Mouse (Mus musculus): ENCODE measurements at regions not wholly inside any gene's neighbourhood (a gene's known extent, or its start where the extent isn't known, plus 50 kb on each side); places are given as distances from the start of the nearest gene placed in this dataset.

DNA sequence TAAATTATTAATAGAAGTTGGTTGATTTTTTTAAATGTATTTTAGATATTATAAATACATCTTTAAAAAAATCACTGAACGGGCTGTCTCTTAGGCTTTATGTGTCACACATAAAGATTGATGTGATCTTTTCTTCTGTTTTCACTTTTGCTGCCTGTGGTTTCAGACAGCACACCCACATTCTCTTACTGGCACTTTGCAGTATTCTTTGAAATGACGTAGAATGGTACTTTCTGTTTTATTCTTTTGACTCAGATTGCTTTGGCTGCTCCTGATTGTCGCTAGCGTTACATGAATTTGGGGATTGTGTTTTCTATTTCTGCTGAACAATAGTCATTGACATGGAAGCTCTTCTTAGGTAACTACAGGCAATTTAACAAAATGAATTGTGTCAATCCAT lies 415.4 kb upstream of the Rag2 start:
- DNase-seq: no peak

DNA sequence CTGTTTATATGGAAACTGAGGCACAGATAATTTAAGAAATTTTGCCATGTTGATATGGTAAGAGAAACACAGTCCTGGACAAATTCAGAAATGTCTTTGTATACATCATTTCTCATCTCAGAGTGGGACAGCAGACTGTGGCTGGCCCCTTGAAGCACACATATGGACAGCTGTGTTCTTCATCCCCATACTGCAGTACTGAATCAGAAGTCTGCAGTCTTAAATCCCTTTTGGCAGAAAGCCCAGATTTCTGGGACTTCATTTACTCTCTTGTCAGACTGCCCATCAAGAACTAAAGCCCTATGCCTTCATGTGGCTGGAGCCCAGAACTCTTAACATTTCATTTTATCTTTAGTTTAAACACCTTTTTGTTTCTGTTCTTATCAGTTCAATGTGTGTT lies 403.8 kb upstream of the Rag2 start:
- no peak for DNase-seq

DNA sequence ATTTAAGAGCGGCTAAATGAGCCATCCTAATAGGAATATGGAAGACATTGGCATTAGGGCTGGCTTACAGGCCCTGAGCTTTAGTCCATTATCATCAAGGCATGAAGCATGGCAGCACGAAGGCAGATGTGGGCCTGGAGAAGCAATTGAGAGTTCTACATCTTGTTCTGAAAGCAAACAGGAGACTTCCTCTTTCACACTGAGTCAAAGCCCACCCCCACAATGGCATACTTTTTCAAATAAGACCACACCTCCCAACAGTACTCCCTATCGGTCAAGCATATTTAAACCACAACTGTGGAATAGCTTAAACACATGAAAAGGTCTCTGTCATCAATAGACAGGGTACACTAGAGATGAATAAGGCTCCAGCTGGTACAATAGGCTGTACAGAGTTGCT lies 381.5 kb upstream of the Rag2 start:
- no peak for DNase-seq

DNA sequence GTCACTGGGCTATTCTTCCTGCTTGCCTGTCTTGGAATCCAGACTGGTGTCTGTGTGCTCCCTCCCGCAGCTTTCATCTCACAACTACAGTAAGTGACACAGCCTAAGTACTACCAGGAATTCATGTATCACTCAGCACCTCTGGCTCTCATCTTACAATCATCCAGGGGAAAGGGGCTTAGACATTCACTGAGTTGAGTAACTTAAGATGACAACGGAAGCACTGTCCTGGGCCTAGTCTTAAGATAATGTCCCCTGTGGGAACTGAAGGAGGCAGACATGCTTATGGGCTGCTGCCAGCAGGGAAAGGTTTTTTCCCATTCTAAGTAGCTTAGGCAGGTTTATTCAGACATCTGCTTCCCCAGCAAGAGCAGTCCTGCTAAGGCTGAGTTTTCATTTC lies 377.4 kb upstream of the Rag2 start:
- no peak for DNase-seq

DNA sequence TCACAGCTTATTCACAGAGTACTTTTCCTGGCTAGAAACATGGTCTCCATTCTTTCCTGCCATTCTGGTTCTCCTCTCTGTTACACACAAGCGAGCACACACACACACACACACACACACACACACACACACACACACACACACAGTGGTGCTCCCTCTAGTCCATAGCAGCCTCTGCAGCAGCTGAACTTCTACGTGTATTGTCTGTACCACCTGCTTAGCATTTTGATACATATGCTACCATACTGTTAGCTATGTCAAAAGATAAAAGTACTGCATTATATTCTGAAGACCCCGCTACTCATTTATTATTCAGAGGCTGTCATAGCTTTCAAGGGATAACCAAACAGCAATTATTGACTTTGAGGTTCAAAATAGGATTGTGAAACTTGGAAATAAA lies 372.3 kb upstream of the Rag2 start:
- DNase-seq: no peak

DNA sequence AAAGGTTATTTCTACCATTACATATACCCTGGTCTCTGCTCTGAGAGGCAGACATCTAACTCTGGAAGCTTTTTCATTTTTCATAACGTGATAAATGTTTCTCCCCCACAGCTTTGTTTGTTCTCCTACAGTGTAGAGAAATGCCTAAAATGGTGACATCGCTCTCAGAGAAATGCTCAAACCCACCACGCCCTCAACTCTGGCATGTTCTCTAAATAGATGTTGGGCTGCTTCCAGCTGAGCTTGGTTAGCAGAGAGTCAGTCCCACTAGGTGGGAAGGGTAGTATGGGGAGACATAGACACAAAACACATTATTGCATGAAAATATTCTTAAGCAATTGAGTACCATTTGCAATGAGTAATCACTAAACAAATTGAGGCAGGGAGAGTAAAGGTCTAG lies 368.1 kb upstream of the Rag2 start:
- no peak for DNase-seq

DNA sequence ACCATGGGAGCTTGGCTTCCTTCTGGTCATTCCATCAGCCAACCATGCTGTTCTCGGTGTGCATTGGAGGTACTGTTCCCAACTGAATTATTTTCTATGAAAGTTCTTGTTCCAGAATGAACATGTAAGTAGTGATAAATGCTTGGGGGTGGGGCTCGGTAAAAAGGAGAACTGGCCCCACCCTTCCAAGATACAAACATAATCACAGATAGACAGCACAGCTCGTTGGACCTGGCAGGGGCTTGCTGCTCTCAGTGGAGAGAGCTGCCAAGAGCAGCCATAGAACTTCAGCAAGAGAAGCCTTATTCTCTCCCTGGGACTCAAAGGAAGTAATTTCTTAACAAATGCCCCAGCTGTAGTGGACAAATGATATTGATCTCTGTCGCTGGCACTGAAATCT lies 360.6 kb upstream of the Rag2 start:
- no peak for DNase-seq

DNA sequence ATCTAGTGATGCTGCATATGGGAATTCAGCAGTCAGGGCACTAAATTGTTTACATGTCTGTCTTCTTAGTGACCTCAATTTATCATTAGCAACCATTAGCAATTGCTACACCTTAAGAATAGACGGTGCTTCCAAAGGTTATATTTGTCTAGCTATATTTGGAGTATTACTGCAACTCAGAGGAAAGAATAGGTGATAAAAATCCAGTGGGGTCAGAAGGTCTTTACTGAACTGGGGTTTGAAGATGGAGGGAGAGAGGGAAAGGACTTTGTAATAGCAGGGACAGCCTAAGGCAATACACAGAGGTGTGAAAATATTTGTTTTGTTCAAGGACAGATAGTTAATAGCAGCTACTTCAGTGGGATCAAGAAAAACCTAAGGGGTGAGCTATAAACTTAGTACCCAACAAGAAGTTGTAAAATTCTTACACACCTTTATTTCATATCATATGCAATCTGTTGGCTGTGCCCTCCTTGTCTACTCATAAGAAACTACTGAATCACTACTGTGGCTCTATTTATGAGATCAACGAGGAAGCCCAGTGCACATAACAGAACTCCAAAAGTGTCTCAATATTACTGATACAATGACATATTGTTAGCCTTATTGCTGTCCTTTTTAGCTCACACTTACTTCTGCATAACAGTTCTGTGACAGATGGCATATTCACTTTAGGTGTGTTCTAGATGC lies 357.7 kb upstream of the Rag2 start:
- no peak for DNase-seq

DNA sequence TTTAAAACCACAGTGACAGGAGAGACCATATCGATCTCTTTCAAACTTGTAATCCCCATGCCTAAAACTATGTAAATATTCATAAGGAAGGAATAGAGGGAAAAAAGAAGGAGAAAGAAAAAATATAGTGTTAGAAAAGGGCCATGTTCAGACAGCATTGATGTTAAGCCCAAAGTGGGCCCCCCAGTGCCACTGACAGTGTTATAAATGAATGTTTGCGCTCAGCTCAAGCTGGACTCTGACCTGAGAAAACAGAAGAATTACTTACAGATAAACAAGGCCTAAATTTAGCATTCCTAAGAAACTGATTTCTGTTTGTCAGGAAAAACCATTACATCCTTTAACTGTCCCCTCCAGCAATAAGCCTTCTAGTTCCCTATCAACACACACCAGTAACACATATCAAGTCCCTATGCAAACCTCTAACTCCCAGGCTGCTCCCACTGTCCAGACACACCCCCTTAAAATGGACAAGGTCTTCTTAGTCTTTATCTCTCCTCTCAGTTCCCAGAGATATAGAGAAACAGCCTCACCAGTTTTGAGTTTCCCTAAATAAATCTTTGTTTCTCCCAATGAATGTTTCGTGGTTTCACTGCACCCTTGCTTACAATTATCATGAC lies 350.4 kb upstream of the Rag2 start:
- DNase-seq: no peak

DNA sequence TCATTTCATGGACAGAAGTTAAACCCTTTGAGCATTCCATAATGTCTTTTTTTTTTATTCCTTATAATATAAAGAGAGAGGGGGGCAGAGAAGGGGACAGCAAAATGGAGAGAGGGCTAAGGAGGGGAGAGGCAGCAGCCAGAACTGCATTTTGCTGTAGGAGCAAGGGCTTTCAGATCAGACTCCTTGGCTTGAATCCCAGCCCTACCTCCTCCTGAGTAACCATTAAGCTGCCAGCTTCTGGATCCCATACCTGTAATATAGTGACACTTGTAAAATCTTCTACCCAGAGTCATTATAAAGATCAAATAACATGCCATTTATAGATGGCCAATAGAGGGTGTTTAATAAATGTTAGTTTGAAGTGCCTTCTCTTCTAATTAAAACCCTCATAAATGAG lies 339.6 kb upstream of the Rag2 start:
- no peak for DNase-seq

DNA sequence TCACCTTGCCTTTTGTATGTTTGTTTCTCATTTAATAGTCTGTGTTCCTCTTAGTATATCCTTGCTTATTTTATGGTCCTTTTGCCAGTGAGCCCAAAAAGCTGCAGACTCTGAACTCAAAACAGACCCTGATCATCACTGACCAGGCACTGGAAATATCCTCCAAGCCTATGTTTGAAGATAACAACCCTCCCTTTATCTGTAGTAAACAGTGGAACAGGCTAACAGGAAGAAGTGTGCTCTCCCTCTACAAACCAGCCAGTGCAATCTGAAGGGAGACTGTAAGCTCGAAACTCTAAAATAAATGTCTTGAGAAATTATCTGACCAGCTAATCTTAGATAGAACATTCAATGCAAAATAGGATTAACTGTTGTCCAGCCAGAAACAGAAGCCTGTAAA lies 336.4 kb upstream of the Rag2 start:
- no peak for DNase-seq

DNA sequence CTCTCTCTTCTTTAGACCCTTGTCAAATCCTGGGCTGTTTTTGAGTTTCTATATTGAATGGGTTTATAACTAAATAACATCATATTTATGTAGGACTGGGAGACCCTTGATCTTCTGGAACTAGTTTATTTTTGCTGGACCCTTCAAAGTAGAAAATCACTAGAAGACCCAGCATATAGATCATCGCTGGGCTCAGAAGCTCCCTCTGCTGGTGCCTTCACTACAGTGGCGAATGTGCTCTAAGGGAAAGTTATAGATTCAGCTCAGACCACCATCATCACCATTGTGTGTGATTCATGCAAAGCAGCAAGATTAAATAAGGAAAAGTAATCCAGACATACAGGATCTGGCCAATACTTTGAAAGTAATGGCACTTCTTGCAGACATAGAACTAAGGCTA lies 335.4 kb upstream of the Rag2 start:
- no peak for DNase-seq

DNA sequence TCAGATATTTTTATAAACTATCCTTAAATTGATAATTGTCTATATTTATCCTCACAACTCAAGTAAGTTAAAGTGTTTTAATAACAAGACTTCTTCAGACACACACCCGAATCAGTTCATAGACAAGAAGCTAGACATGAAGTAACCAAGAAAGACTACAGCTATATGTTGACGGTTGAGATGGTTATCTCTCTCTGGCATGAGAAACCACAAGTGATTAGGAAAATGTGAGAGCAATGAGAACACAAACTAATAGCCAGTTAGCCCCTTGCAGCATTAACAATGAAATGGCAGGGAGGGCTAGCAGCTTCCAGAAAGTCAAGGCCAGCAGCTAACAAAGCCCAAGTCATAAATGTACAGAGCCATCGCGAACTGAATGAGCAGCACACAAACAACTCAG lies 333.8 kb upstream of the Rag2 start:
- no peak for DNase-seq

DNA sequence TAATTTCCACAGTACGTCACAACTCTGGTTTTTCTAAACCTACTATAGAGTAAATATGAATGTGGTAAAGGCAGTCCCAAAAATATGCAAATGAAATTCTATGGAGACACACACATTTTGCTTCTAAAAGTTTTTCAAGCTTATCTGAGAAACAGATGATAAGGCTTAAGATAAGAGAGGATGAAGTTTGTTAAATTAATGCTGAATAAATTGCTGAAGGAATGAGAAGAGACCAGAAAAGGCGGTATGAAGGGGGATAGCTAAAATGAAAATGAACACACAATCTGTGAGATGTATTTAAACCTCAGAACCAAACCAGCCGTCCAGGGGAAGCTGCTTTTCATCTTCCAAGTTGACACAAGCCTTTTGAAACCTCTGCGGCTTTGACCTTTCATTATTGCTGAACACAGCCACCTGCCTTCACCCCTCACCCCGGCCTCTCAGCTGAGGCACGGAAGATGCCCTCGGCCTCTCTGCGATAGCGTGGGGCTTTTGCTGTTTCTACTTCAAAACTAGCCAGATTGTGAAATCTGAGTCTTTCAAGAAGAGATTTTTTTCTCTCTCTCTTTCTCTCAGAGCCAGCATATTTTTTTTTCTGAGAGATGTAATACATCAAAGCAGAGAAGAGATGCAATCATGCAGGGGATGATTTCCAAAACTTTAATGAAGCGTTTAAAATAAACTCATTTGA lies 328.7 kb upstream of the Rag2 start:
- DNase-seq: no peak

DNA sequence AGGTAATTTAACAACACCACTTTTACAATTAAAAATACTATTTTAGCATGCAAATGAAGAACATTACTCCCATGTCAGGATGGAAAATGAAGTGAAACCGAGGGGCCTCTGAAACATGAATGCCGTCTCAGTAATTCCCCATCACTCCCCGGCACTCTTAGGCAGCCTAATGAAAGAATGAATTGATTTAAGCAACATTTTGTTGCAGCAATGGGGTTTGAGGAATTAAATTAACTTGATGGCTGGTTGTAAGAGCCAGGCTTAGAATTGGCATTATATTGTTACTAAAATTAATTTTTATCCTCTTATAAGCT lies 328.2 kb upstream of the Rag2 start:
- DNase-seq: no peak

DNA sequence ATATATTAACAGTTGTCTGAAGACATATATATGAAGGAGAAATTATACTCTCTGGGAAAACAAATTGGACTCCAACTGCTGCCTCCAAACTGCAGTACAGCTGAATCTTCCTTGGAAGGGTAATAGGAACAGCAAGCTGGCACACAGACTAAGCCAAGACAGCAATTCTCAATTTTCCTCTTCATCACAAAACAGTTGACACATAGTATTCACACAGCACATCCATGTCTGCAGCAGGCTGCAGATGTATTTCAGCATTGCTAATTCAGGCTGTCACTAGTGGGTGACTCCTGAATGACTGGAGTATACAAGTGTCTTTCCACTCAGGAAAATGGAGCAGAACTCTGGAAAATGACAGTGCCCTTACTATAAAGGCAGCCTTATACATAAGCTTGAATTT lies 327.7 kb upstream of the Rag2 start:
- DNase-seq: no peak

DNA sequence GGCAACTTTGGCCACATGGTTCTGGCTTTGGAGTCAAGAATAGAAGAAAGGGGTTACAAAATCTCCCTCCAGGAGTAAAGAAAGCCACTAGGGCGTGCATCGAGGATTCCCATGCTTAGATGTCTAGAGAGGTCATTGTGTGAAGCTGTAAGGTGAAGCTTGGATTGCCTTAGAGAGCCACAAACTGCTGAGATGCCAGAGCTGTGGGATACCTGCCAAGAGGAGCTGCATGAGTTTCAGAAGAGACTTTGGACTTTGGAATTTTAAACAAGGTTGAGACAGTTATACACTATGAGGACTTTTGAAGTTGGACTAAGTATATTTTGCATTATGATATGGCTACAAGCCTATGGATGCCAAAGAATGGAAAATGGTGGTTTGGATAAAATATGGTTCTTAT lies 325.4 kb upstream of the Rag2 start:
- no peak for DNase-seq

DNA sequence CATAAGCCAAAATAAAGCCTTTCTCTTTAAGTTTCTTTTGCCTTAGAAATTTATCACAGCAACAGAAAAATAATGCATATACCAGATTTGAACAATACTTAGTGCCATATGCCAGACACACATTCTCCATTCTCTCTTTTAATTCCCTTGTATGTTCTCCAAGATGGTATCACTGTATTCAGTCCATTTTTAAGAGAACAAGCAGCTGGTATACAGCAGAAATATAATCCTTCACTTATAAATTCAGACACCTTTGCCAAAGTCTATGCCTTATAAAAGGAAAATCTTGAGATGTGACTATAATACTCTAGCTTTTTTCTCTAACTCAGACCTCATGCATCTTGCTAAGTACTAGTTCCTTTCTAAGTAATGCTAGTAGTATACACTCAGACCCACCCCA lies 324.4 kb upstream of the Rag2 start:
- DNase-seq: no peak

DNA sequence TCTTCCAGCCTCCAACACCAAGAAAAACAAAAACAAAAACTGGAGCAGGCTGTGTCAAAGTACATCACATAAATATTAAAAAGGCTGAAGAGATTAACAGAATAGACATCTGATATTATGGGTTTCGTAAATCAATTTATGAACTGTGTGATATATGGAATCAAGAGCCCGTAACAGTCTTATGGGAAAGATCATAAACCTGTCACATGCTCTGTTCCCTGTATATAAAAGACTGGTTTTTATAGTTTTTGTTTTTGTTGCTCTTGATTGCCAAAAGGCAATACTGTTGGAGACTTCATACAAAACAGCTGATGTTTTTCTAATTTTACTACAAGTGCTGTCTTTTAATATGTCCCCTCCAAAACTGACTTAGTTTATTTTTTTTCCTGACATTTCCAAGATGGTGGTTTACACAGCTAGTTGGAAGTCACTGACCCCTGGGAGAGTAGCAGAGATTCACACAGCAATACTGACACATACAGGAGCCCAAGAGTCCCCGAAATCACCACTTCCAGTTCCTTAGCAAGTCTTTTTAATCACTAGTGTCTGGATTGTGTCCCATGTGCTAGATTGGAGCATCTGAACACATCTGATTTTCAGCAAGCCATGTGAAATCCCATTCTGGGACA lies 303.1 kb upstream of the Rag2 start:
- no peak for DNase-seq

DNA sequence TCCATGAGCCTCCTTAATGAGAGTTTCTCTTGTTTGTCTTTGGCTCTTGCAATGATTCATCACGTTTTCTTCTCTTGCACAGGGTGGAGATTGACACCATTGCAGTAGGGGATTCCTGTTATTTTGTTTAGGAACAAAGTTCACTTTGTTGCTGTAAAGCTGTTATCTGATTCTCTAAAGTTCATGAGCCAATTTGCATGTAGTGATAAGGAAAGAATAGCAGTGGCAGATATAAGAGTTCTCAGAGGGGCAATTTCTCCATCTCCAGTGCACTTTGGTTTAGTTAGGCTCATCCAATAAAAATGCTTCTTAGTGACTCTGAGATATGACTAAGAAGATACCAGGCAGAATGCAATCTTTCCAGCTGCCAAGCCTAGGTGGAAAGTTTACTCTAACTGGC lies 267.8 kb upstream of the Rag2 start:
- no peak for DNase-seq

DNA sequence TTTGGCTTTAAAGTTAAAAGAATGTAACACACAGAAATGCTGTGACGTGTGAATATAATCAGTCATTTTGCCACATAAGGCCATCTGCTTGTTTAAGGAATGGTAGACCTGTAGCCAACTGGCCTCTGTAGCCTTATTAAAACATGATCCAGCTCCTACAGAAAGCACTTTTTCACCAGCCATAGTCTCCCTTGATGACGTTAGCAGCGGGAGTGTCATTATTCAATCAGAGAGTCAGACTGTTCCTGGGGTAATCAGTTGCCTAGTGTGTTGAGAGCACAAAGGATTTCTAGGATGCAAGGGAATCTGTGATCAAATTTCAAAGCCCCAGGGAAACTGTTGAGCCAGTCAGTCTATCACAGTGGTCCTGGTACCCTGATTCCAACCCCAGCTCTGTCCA lies 260.3 kb upstream of the Rag2 start:
- DNase-seq: no peak

DNA sequence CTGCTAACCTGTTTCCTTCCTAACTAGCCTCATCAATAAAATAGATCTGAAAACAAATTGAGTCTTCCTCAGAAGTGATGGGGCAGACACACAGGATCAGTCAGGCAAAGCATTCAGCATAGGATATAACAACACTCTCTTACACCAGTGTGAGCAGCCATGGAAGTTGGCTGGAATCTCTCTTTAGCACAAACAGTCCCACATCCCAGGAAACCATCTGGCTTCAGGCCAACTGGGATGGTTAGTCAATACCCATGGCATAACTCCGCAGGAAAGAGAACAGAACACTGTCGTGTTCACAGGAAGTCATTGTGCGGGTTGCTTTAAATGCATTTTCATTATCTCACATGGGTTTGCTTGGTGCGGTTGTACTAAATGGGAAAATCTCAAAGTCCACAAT lies 256.2 kb upstream of the Rag2 start:
- peak in 1 of 2 experiments; percentile 4 for DNase-seq

DNA sequence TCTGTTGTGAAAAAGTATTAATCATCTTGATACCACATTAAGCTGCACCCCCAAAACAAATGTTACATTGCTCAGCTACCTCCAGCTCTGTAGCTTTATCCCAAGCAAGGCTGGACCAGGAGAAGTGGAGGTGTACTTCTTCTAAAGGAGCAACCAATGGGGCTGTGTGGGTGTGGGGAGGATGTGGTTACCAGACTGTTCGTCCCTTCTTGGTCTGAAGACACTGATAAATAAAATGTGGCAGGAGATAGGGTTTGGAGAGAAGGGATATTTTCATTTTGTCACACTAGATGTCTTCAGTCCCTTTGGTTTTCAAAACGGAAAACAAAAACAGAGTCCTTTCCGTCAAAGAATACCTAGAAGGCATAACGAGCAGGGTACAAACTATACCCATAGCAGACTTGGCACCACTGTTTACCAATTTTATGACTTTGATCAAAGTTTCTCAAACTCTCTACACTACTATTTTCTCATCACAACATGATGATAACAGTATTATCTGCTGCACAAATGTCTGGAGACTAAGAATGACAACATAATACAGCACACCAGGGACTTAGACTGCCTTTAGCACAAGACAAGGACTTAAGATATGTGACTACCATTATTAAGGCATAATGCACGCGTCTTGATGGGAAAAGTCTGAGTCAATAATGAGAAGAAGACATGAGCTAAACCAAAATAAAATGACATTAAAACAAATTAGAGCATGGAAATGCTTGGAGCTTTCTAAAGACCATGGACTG lies 253.4 kb upstream of the Rag2 start:
- no peak for DNase-seq
